Mouse (Mus musculus) C3H10T1/2 (cell line): ENCODE data around the gene Fbxw27. TPM values are rescaled to one million over a fixed set of nuclear protein-coding genes. Genes with fewer than 3 reads are reported as not detected.

Source experiments
- polyA plus RNA-seq, 2 experiments: library from polyadenylated mRNA; unstranded; fragments of >200 nt; fragmentation: generic; extraction: Trizol; gene quantifications; one replicate each; pipeline ENCODE4 v1.2.1; 2012; ENCODE audit warnings: missing spikeins in 2 of 2

Fbxw27 gene
- polyA plus RNA-seq = not detected

GRCm38 (mm10) chr9:109790570-109790969 lies at the start of gene Fbxw27:
TSS of gene Fbxw27 (minus strand) at chr9:109790670.

GRCm38 (mm10) chr9:109832391-109833087 lies 42.1 kb upstream of the Fbxw27 start, which contains the start of gene Nme6:
TSS of gene Nme6 (plus strand) at chr9:109832749.

DNA sequence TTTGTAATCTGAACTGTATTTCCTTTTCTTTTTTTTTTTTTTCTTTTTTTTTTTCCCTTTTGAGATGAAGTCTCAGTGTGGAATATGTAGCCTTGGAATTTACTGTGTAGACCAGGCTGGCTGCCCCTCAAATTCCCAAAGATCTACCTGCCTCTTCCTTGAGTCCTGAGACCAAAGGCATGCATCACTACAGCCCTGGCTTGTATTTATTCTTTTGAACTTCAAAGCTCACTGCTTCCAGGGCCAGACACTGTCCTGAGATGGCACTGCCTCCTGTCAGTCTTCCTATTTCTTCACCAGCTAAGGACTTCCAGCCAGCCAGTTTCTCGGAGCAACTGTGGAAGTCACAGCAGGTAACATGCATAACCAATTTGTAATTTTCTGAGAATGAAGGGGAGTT lies 21.5 kb upstream of the Fbxw27 start, which contains the start of gene Spink8:
TSS of gene Spink8 (plus strand) at position 301 of the 400 bp plus-strand sequence.

GRCm38 (mm10) chr9:109745989-109746388 lies 44.5 kb downstream of the Fbxw27 start, which contains the start of gene Fbxw26:
TSS of gene Fbxw26 (minus strand) at chr9:109746089.

Other genes starting within 250 kb of the Fbxw27 start
- not detected for gene Fbxw15, start 222.4 kb downstream of the Fbxw27 start, polyA plus RNA-seq
- not detected for gene Fbxw24, start 164.6 kb downstream of the Fbxw27 start, polyA plus RNA-seq
- not detected for gene Fbxw25, start 126.0 kb downstream of the Fbxw27 start, polyA plus RNA-seq
- gene Fbxw18, start 88.0 kb downstream of the Fbxw27 start, polyA plus RNA-seq = not detected
- not detected for gene Fbxw26, start 44.6 kb downstream of the Fbxw27 start, polyA plus RNA-seq
- gene Spink8, start 21.6 kb upstream of the Fbxw27 start, polyA plus RNA-seq = not detected
- 10 to 100 TPM; 21.9 to 65.7 TPM for gene Nme6, start 42.1 kb upstream of the Fbxw27 start, polyA plus RNA-seq
- gene Camp, start 58.9 kb upstream of the Fbxw27 start, polyA plus RNA-seq = under 1 TPM in 1 of 2 experiments, not detected in 1; 0.13 TPM
- gene Cdc25a, start 84.9 kb upstream of the Fbxw27 start, polyA plus RNA-seq = 1 to 10 TPM; 4.0 to 5.6 TPM
- 100 to 1,000 TPM in 1 of 2 experiments, 10 to 100 TPM in 1; 32.4 to 113 TPM for gene Map4, start 140.8 kb upstream of the Fbxw27 start, polyA plus RNA-seq